Mouse (Mus musculus) liver, postnatal 0 days (tissue): Measurements from ENCODE around the gene Hpn.

Experiments
- CTCF ChIP-seq: sonication (generic); IDR thresholded peaks from 2 replicates; pipeline ENCODE4 v1.5.1; 2016; ENCODE audit warnings: antibody characterized with exemption, low read depth
- EP300 ChIP-seq: IDR thresholded peaks from 2 replicates; pipeline ENCODE4 v1.6.1; 2016; ENCODE audit warnings: antibody characterized with exemption, low read depth, mild to moderate bottlenecking

- no peak for TF ChIP-seq CTCF
- no peak for TF ChIP-seq EP300
Measured at GRCm38 (mm10) chr7:31110861-31111385, 4.2 kb downstream of the Hpn start.
